Mouse (Mus musculus) frontal cortex, postnatal 36 days (tissue): Measurements from ENCODE around the gene Ralgps2.

ENCODE experiments used
- DNase-seq, 2 experiments: peaks; one replicate each; pipeline ENCODE4 v3.0.0; 2022; ENCODE audit warnings: low spot score in 2 of 2

Ralgps2 gene

DNA sequence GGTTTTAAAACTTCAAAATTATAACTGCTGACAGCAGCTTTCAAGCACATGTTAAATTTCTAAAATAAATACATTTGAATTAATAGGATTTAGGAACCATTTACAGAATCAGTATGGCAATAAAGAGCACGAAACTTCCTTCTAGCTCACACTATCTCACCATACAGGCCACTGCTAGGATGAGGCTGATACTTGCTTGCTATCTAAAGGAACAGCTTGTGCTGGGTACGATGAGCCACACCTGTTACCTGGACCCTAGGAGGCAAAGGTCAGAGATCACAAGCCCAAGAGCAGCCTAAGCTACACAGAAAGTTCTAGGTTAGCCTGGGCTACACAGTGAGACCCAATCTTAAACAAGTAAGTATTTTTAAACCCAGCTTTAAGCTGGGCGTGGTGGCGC lies 30.2 kb downstream of the Ralgps2 start:
- no peak for DNase-seq

DNA sequence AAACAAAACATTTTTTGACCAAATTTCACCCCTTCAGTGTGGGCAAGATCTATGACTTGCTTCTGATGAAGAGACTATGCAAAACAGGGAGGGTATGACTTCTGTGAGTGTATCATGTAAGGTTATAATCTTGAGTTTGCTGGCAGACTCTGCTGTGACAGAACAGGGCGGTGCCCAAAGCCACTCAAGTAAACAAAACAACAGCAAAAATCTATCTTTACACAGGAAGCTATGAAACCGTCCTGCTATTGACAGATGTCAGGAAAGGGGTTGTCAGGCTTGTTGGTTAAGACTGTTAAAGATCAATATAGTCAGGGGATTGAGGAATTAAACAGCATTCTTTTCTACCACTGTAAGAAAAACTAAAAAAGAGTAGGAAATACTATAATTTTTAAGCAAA lies 33.8 kb downstream of the Ralgps2 start:
- DNase-seq = no peak

DNA sequence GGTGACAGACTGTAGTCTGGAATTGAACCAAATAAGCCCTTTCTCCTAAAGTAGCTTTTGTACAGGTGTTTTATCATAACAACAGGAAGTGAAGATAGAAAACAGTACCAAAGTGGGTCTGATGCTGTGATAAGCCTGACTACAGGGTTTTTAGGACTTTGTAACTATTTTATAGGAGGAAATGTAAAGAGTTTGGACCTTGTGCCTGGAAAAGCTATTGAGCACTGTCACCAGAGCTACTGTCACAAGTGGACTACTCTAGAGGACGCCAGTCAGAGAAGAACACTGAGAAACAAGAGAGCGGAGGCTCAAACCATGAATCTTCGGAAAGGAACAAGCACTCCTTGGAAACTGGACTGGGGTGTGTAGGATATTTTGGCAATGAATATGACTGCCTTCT lies 35.5 kb downstream of the Ralgps2 start:
- no peak for DNase-seq

DNA sequence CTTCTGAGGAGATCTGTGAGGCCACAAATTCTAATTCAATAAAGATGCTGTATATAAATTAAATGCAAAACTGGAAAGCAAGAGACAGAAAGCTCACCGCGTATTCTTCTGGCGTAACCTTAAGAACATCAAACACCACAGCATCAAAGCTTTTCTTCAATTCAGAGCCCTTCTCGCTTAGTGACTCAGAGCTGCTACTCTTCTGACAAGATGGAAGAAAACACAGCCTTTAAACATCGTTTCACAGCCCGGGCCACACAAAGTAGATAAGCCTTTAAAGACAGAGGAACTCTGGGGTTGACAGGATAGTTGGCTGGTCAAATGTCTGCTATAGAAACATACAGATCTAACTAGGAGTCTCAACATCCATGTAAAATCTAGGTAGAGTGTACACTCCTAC lies 37.7 kb downstream of the Ralgps2 start:
- no peak for DNase-seq

DNA sequence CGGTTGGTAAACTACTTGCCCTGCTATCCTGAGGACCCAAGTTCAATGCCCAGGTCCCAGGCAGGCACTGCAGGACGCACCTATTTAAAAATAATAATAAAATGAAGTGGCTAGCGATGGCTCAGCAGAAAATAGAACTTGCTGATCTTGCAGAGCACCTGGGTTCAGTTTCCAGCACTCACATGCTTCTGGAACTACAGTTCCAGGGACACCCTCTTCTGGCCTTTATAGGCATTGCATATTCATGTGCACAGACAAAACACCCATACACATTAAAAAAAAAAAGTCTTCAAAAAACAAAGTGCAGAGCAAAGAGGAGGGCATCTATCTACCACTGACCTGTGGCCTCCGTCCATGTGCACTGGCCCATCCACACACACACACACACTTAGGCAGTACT lies 47.9 kb downstream of the Ralgps2 start:
- DNase-seq = no peak

DNA sequence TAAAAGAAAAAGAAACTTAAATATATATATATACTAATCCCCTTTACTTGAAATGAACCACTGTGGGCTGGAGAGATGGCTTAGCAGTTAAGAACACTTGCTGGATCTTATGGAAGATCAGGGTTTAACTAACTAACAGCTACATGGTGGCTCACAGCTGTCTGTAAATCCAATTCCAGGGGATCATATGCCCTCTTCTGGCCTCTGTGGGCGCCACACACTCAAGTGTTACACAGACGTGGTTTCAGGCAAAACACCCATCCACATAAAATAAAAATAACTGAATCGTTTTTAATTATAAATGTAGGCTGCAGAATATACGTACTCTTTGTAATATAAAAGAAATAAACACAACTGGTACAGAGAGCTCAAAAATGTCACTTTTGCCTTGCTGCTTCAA lies 50.6 kb downstream of the Ralgps2 start:
- DNase-seq = no peak

DNA sequence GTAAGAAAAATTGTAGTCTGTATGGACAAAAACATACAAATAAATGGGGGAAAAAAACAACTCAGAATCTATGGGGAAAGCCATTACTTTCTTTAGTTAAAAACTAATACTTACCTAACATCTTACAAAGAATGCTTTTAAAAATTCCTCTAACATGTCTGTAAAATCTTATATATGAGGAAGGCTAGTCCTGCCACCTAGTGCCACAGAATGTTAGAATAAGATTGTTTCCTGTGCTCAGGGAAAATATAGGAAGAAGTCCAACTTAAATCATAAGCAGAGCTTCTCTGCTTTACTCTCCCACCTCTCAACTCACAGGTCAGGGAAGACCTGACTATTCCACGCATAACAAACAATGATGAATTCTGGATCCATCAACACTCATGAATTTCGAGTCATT lies 53.5 kb downstream of the Ralgps2 start:
- DNase-seq = no peak

DNA sequence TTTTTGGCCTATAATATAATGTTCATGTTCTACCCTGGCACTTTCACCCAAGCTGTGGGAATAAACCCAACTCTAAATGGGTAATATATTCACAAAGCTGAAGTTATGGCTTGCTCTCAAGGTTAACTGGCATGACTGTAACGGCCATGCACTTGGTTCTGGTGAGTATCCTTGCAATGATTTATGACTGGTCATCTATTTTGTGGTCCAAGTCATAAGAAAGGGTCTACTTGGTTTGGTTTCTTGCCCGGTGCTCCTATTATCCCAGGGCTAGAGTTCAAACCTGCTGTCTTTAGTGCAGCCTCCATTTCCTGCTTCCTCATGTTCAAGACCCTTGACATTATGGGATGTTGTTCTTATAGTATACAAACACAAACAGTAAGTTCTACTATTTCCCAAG lies 54.6 kb downstream of the Ralgps2 start:
- DNase-seq = no peak

DNA sequence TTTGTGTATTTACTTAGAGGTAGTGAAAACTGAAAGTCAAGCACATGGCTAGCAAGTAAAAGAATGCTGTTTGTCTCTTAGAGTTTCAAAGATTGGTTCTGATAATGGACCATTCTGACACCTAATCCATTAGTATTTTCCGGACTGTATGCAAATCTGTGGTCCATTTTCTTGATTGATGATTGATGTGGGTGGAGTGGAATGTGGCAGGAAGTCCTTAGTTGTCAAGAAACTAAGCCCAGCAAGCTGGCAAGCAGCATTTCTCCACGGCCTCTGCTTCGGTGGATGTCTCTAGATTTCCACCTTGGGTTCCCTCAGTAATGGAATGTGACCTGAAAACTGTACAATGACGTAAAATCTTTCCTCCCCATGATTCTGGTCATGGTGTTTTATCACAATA lies 68.8 kb downstream of the Ralgps2 start:
- no peak for DNase-seq

DNA sequence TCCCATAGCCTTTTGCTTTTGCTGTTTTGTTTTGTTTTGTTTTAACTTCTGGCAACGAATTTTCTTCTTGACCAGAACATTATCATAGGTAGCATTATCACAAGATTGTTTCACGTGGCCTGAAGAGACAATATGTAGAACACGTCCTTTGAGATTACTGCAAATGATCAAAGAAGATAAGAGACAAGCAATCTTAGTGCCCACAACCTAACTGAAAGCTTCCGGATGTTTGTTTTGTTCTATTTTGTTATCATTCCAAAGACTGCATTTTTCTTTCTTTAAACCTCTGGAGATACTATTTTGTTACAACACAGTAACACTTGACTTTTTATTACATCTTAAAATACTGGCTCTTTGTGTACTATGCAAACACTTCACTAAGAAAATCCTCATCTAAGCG lies 69.4 kb downstream of the Ralgps2 start:
- DNase-seq = no peak

DNA sequence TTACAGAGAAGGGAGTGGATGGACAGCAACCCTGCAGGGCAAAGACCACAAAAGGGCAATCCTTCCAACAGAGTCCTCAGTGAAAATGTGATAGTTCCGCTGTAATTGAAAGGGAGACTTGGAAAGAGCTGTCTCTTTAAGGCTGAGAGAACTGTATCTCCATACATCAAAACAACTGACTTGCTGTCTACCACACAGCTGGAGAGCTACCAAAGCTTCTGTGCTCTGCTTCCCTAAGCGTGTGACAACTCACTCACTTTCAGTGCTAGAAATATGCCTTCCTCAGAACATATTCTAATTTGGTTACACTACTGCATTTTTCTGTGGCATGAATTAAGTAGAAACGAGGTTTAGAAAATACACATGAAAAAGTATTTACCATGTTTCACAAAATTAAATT lies 75.2 kb downstream of the Ralgps2 start:
- DNase-seq = peak in 1 of 2 experiments; percentile 58

DNA sequence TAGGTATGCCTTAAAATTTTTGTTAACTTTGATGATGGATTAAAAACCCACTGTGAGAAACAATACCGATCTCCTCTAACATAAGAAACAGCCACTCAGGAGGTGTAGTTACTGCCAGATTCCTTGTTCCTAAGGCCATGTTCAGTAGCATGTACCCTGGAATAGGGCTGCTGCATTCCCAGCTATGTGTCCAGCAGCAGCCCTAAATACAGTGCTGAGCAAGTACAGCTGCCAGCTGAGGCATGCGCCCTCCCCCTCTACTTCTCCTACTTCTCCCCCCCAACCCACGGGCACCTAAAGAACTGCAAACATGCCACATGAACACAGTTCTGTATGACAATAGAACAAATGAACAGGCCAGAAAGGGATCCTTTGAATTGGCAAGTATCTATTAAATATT lies 75.7 kb downstream of the Ralgps2 start:
- DNase-seq = no peak

DNA sequence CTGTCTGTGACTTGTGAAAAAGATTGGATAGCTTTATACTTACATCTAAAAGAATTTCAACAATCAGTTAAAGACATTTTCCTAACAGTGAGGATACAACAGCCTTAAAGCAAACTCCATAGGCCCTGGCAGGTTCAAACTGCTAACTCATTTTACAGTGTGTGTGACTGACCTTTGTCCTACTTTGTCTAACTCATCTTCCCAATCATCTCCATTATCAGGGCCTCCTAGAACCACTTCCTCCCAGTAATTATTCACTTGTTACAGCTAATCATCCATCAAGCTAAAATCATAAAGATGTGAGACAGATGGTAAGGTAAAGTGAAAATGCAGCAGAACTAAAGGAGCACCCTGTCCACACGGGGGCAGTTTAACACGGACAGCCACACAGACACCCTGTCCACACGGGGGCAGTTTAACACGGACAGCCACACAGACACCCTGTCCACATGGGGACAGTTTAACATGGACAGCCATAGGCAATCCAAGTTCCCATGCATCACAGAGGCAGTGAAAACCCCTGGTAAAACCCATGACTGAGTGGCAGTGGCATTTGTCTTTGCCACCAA lies 77.9 kb downstream of the Ralgps2 start:
- no peak for DNase-seq

DNA sequence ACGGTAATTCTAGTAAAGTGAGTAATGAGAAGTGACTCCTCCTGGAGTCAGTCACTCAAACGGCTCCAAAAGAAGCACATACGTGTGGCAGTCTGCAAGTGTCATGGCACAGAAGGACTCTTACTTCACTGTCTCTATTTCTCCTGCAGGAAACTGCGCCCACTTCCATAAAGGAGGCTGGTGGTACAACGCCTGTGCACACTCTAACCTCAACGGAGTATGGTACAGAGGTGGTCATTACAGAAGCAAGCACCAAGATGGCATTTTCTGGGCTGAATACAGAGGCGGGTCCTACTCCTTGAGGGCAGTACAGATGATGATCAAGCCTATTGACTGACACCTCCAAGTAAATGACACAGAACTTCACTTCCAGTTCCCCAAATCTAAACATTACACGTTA lies 79.2 kb downstream of the Ralgps2 start:
- DNase-seq = no peak

DNA sequence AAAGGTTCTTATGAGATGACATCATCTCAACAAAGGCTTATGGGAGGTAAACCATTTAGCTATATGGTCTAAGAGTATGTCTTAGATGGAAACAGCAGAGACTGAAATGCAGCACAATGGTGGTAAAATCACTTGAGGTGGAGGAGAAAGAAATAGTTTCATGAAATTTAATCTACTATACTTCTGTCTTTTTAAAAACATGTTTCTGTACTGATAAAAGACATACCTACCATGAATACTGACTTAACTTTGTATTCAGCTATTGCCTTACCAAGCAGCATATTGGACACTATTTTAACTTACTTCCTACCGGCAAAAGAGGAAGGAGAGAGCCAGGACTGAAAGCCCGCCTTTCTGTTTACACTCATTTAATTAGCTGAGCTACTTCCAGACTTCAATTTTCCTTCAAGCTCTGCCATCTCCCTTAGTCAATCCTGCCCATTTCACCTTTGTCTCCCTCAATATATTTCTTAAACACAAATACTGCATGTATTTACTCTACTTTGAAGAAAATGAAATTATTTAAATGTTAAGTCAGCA lies 79.6 kb downstream of the Ralgps2 start:
- no peak for DNase-seq

DNA sequence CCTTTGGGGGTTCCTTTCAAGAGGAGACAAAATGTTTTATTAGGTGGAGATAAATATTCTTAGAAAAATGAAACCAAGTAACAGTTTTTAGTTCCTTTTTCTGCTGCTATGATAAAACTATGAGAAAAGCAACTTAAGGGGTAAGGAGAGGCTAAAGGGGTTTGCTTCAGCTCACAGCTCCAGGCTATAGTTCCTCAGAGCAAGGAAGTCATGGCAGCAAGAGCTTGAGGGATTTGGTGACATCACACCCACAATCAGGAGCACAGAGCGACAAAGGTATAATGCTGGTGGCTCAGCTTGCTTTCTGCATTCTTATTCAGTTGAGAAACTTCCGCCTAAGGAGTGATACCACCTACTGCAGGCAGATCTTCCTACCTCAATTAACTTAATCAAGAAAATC lies 80.3 kb downstream of the Ralgps2 start:
- DNase-seq = no peak

DNA sequence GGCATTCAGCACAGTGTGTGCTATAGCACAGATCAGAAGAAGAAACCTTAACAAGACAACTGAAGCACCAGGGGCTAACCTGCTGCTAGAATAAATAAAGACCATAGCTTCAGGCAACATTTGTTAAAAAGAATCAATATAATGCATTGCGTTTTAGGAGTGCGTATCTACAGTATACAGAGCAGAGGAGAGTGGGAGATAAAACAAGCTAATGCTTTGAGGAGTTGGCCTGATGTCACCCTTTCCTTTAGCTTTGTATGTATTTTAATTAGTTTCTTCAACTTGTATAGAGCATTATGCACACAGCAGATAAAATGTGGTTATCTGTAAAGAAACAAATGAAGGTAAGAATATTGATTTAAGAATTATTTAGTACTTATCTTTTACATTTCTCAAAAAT lies 82.8 kb downstream of the Ralgps2 start:
- DNase-seq = no peak

DNA sequence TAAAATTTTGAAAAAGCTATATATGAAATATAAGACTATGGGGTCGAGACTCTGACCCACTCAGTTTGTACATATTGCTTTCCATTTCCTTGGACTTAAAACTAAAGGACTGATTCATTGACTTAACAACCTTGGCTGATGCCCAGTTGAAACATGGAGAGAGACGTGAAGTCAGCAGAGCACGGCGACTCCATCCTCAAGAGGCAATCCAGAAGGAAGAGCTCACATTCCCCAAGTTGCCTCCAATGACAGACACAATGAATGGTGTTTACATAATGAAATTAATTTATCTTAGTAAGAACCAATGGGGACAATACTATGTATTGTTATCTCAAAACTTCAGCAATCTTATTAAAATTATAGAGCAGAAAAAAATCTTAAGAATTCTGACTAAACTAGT lies 84.9 kb downstream of the Ralgps2 start:
- no peak for DNase-seq

DNA sequence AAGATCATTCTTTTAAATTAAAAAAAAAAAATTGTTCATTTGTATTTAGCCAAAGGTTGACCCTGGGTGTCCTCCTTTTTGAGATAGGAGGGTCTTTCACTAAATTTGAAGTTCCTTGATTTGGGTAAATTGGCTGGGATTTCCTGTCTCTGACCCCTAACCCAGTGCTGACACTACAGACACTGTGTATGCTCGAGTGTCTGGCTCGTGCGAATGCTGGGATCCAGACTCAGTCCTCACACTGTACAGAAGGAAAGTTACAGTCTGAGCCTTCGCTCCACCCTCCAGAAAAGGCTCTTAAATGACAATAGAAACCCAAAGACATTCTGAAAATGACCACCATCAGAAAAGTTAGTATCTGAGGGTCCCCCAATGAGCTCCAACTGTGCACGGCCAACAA lies 86.6 kb downstream of the Ralgps2 start:
- DNase-seq = no peak

DNA sequence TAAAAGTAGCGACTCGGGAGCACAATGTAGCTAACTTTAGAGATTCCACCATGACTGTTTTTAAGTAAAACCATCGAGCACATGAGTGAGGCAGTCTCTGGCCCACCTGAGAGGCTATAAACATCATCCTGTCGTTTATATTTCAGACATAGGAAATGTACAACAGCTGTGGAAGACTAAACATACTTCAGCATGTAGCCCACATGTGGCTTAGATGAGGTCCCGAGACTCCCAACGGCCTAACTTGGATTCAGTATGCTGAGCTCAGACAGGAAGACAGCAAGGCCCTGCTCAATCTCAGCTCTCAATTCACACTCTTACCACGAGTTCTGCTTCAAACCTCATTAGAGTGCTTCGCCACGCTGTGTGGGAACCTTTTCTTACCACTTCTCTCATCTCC lies 87.0 kb downstream of the Ralgps2 start:
- no peak for DNase-seq

DNA sequence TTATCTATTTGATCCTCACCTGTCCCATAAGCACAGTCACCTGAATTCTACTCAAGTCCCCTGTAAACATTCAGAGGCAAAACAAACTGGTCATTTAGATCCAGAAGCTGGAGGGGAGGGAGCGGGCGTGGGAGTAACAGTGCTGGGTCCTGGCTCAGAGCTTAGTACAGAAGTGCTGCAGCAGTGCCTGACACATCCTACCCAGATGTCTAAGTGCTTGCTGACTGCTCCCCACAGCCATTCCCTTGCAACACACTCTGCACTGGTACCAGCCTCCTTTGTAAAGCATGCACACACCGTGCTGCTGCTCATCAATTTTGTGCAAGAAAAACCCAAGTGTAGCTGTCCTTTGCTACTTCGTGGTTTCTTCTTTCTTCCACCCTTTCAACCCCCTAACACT lies 92.3 kb downstream of the Ralgps2 start:
- no peak for DNase-seq

DNA sequence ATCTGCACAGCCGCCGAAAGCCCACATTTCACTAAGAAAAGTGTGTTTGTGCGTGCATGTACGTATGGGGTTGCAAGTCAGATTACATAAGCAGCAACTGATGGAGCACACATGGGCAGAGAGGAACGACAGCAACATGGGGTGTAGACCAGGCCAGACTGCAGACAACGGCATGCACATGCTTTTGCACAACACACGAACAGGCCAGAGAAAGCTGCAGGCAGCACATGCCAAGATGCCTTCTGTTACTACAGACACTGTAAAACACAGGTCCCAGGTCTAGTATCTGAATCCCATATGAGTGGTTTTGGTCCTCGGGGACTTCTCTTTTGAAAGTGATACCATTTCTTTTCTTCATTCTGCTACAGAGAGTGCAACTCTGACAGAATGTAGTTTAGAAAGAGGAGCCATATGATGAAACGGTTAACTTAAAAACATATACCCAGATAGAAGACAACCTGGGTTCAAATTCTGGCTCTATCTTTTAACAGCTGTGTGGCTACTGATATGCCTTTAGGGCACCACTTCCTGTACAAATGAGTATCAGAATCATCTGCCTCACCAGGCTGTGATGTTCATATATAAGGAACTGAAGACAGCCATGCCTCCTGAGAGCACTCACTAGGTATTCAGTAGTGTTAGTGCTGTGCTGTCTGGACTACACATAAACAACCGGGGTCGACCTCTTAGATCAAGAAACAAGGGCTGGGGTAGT lies 97.6 kb downstream of the Ralgps2 start:
- peak in 1 of 2 experiments; percentile 37 for DNase-seq

DNA sequence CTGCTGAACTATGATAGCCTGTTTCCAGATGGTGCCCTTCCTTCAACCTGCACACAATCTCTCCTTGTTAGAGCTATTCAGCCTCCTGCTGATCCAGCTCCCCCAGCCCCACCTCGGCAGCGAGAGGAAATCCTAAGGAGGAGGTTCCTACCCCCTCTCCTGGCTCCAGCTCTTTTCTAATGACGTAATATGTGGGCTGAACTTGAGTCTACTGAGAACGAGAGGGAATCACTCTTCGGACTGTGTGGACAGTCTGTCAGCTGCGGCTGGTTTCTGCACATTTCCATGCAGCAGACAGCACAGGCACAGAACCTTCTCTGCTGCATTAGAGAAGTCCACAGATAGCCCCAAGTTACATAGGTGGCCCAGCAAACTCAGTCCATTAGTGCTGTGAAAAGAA lies 100.7 kb downstream of the Ralgps2 start:
- DNase-seq = peak; percentile 36 to 38

DNA sequence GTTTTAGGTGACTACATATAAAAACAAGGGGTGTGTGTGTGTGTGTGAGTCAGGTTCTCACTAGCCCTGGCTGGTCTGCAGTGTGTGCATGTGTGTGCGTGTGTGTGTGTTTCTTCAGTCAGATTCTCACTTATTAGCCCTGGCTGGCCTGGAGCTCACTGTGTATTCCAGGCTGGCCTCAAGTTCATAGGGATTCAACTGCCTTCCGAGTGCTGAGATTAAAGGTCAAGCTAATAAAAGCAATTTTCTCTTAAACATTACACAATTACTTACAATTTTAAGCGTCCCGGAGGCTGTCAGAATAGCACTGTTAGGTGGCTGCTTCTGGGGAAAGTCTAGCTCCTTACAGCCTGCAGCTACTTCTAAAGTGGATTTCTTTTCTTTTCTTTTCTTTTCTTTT lies 101.2 kb downstream of the Ralgps2 start, which contains the start of gene Angptl1:
Gene Angptl1 (plus strand): TSS at position 386 of the 400 bp plus-strand sequence.
- no peak for DNase-seq
